Mouse (Mus musculus): ENCODE data around the gene BC049352. TPM values are rescaled to one million over a fixed set of nuclear protein-coding genes. Genes with fewer than 3 reads are reported as not detected.

Gene BC049352
- 1 to 10 TPM in 1 of 2 experiments, under 1 TPM in 1; 0.92 to 2.8 TPM for total RNA-seq (2021)
- long read RNA-seq, experiment 1, partial matches to known transcripts: 0 of 3 reads
- long read RNA-seq, experiment 1, other reads (novel, unspliced or antisense): 1 of 3 reads
- long read RNA-seq, experiment 2, partial matches to known transcripts: 0 of 2 reads
- long read RNA-seq, experiment 2, other reads (novel, unspliced or antisense): 1 of 2 reads

GRCm38 (mm10) chr9:45181770-45182169 lies at the start of gene BC049352:
BC049352 (plus strand) TSS chr9:45182007.
- Histone ChIP-seq H3K4me3 (no peak within 1 kb of the TSS), H3K27ac (peak within 1 kb of the TSS; percentile 31; the same call in 1 of the 2 replicates)
- peak; percentile 50 for DNase-seq
- no peak for TF ChIP-seq CTCF (IDR thresholded peaks at IDR 0.05)
- intact Hi-C loops (cut with DNase I): no loop called here

- DNase-seq: peak; percentile 89
- intact Hi-C loops (cut with DNase I): loop anchor here (1.0 to 5.0 kb wide), 2 partner anchors 12 to 111 kb away; no protein-coding TSS in a partner anchor
Measured at GRCm38 (mm10) chr9:45133484-45134310, 48.1 kb upstream of the BC049352 start.

GRCm38 (mm10) chr9:45136442-45137169 lies 45.2 kb upstream of the BC049352 start:
- peak; percentile 84 for DNase-seq
- TF ChIP-seq CTCF (IDR thresholded peaks at IDR 0.05): no peak
- Histone ChIP-seq H3K27ac (peak overlapping the region; percentile 94), H3K4me3 (peak overlapping the region; percentile 78)
- intact Hi-C loops (cut with DNase I): no loop called here

More at GRCm38 (mm10) chr9:45133484-45134310, 48.1 kb upstream of the BC049352 start:
- Histone ChIP-seq H3K27ac (peak overlapping the region; percentile 94), H3K4me3 (no peak overlapping the region)
- peak; percentile 83 for TF ChIP-seq CTCF (IDR thresholded peaks at IDR 0.05)

- intact Hi-C loops (cut with DNase I): no loop called here
- Histone ChIP-seq H3K27ac (peak within 1 kb of the TSS; percentile 94), H3K4me3 (peak within 1 kb of the TSS; percentile 78)
Measured at GRCm38 (mm10) chr9:45138191-45139032, 43.4 kb upstream of the BC049352 start, which contains the start of gene Scn4b. Scn4b (plus strand) TSS chr9:45138395.

GRCm38 (mm10) chr9:45139082-45139481 lies 42.7 kb upstream of the BC049352 start:
- Histone ChIP-seq H3K27ac (peak overlapping the region; percentile 94), H3K4me3 (peak overlapping the region; percentile 78)
- no peak for TF ChIP-seq CTCF (IDR thresholded peaks at IDR 0.05)
- intact Hi-C loops (cut with DNase I): no loop called here
- DNase-seq: no peak

More at GRCm38 (mm10) chr9:45138191-45139032, 43.4 kb upstream of the BC049352 start, which contains the start of gene Scn4b:
- DNase-seq: peak; percentile 90
- TF ChIP-seq CTCF (IDR thresholded peaks at IDR 0.05): no peak

- H3K4me3 ChIP-seq: peak overlapping the region; percentile 78
- DNase-seq: no peak
- peak overlapping the region; percentile 94 for H3K27ac ChIP-seq
- no peak for TF ChIP-seq CTCF (IDR thresholded peaks at IDR 0.05)
- intact Hi-C loops (cut with DNase I): no loop called here
Measured at GRCm38 (mm10) chr9:45140945-45141344, 40.9 kb upstream of the BC049352 start.

- no peak for TF ChIP-seq CTCF (IDR thresholded peaks at IDR 0.05)
- peak; percentile 75 for DNase-seq
- intact Hi-C loops (cut with DNase I): no loop called here
- peak overlapping the region; percentile 78 for H3K4me3 ChIP-seq
- H3K27ac ChIP-seq: peak overlapping the region; percentile 94
Measured at GRCm38 (mm10) chr9:45142686-45143085, 39.1 kb upstream of the BC049352 start.

GRCm38 (mm10) chr9:45145533-45146266 lies 36.1 kb upstream of the BC049352 start:
- Histone ChIP-seq H3K27ac (peak overlapping the region; percentile 48), H3K4me3 (peak overlapping the region; percentile 59)
- DNase-seq: no peak
- TF ChIP-seq CTCF (IDR thresholded peaks at IDR 0.05): no peak
- intact Hi-C loops (cut with DNase I): loop anchor here (1.0 to 2.0 kb wide), 2 partner anchors 24 to 121 kb away; no protein-coding TSS in a partner anchor

- Histone ChIP-seq H3K4me3 (peak overlapping the region; percentile 59), H3K27ac (no peak overlapping the region)
- intact Hi-C loops (cut with DNase I): loop anchor here (1.0 to 2.0 kb wide), 2 partner anchors 25 to 121 kb away; no protein-coding TSS in a partner anchor
- peak; percentile 57 for DNase-seq
- peak; percentile 92 for TF ChIP-seq CTCF (IDR thresholded peaks at IDR 0.05)
Measured at GRCm38 (mm10) chr9:45146267-45146597, 35.6 kb upstream of the BC049352 start.

GRCm38 (mm10) chr9:45150933-45151332 lies 30.9 kb upstream of the BC049352 start:
- TF ChIP-seq CTCF (IDR thresholded peaks at IDR 0.05): no peak
- DNase-seq: no peak

GRCm38 (mm10) chr9:45153361-45153760 lies 28.4 kb upstream of the BC049352 start:
- H3K4me3 ChIP-seq: no peak overlapping the region
- intact Hi-C loops (cut with DNase I): no loop called here
- no peak overlapping the region for H3K27ac ChIP-seq
- no peak for DNase-seq
- TF ChIP-seq CTCF (IDR thresholded peaks at IDR 0.05): no peak

More at GRCm38 (mm10) chr9:45150933-45151332, 30.9 kb upstream of the BC049352 start:
- Histone ChIP-seq H3K4me3 (no peak overlapping the region), H3K27ac (no peak overlapping the region)
- intact Hi-C loops (cut with DNase I): no loop called here
